In genomic region chr9:43548883-43549282, GRCm38 (mm10) we compare ENCODE assay signal across 15 mouse cellular contexts.
A peak's percentile ranks its signal among the peaks of the same experiment; 100 is the strongest.
DNase-seq lines count a peak whose midpoint lies in the region; ATAC-seq and TF ChIP-seq lines count a peak whose summit lies in the region.
"Had no signal": no experiment of that assay in that cellular context is flagged by ENCODE, and none has a peak within 500 bp of the region (broad histone marks: within the 10 kb centered on the region; RNA-seq: fewer than 3 reads in every experiment).

No protein-coding gene starts in this region.

- WGBS in neural tube, embryonic 14.5 days: 55% methylated on average over 4 of the region's 4 CpGs
- 24% methylated on average over 4 of the region's 4 CpGs for WGBS in kidney, adult 2 months

- H3K4me3 ChIP-seq in gastrocnemius, adult 2 months: no peak overlapping the region
- H3K4me3 ChIP-seq in neural tube, embryonic 14.5 days (ENCODE audit: low read depth, low read length): no peak overlapping the region
- no peak overlapping the region for H3K4me3 ChIP-seq in kidney, adult 2 months (ENCODE audit: insufficient read depth, low read depth, low read length)
- H3K4me3 ChIP-seq: heart, adult 2 months; limb, embryonic 15.5 days had no signal

- peak; percentile 46 for DNase-seq in gastrocnemius, adult 2 months
- no peak for DNase-seq in gastrocnemius, postnatal 25 days
- peak; percentile 17 for DNase-seq in left cerebral cortex, adult 11 months (ENCODE audit: low spot score)
- no peak for DNase-seq in left cerebral cortex, postnatal 4 days
- peak; percentile 48 to 64 for DNase-seq in frontal cortex, postnatal 36 days (ENCODE audit: low spot score in 2 of 2)
- no peak for DNase-seq in kidney, adult 2 months
- no peak for DNase-seq in urinary bladder, postnatal 25 days (ENCODE audit: low spot score)
- DNase-seq: B cell, adult 2 months; cerebellum, adult 2 months; embryo, embryonic 11 days; heart, adult 2 months; lung, adult 18-20 months had no signal

- TF ChIP-seq CTCF in gastrocnemius, adult 2 months (IDR thresholded peaks at IDR 0.05): no peak
- TF ChIP-seq CTCF in kidney, adult 2 months (conservative IDR thresholded peaks at IDR 0.05; ENCODE audit: insufficient read depth, insufficient read length, low read depth, low read length): no peak

- H3K27me3 ChIP-seq in neural tube, embryonic 14.5 days (ENCODE audit: control insufficient read depth, insufficient read depth, low read length): no peaks in the 10 kb centered on the region
- H3K27me3 ChIP-seq in kidney, adult 2 months (replicated peaks; ENCODE audit: control insufficient read depth, insufficient read depth, low read length): no peaks in the 10 kb centered on the region
- H3K27me3 ChIP-seq: limb, embryonic 15.5 days had no signal

- H3K9me3 ChIP-seq in neural tube, embryonic 14.5 days (ENCODE audit: control insufficient read depth, low read length): no peaks in the 10 kb centered on the region
- H3K9me3 ChIP-seq: limb, embryonic 15.5 days had no signal

- H3K36me3 ChIP-seq in neural tube, embryonic 14.5 days (ENCODE audit: control insufficient read depth, insufficient read depth, low read length): no peaks in the 10 kb centered on the region
- no peaks in the 10 kb centered on the region for H3K36me3 ChIP-seq in kidney, adult 2 months (ENCODE audit: control insufficient read depth, insufficient read depth, low read length)
- H3K36me3 ChIP-seq: limb, embryonic 15.5 days had no signal

- intact Hi-C loops in gastrocnemius, adult 2 months (cut with DNase I): loop anchor here (2.0 kb wide), 1 partner anchor 62 kb away; no protein-coding TSS in a partner anchor
- intact Hi-C loops in left cerebral cortex, postnatal 4 days (cut with DNase I): no loop called here

- no peak for TF ChIP-seq POLR2A in kidney, adult 2 months (IDR thresholded peaks at IDR 0.05; ENCODE audit: low read depth, low read length)

- H3K9ac ChIP-seq in neural tube, embryonic 14.5 days (replicated peaks; ENCODE audit: low read depth, low read length): no peak overlapping the region
- H3K9ac ChIP-seq: limb, embryonic 15.5 days had no signal

- peaks cover 12% of the 10 kb centered on the region; the same call in 1 of the 2 replicates for H3K4me1 ChIP-seq in neural tube, embryonic 14.5 days (ENCODE audit: control insufficient read depth, insufficient read depth, low read length)
- no peaks in the 10 kb centered on the region for H3K4me1 ChIP-seq in kidney, adult 2 months (ENCODE audit: control insufficient read depth, insufficient read depth, low read length)

- H3K4me2 ChIP-seq in neural tube, embryonic 14.5 days (ENCODE audit: low read depth, low read length): no peak overlapping the region
- H3K4me2 ChIP-seq: limb, embryonic 15.5 days had no signal

- no peak for ATAC-seq in neural tube, embryonic 14.5 days (ENCODE audit: low read depth)

- H3K27ac ChIP-seq in gastrocnemius, adult 2 months: peak overlapping the region; percentile 70
- H3K27ac ChIP-seq in neural tube, embryonic 14.5 days (ENCODE audit: low read depth, low read length): peak overlapping the region; percentile 24; the same call in 1 of the 2 replicates
- H3K27ac ChIP-seq in kidney, adult 2 months (ENCODE audit: insufficient read depth, low read depth, low read length): no peak overlapping the region
- H3K27ac ChIP-seq: heart, adult 2 months; limb, embryonic 15.5 days; macrophage had no signal

Comparison
In these comparisons a context has a peak if more than half of its experiments do, and no peak if none do; other contexts are left out.
1. DNase-seq: peak in gastrocnemius, adult 2 months (single experiment), left cerebral cortex, adult 11 months (single experiment) and frontal cortex, postnatal 36 days (2 of 2); none in gastrocnemius, postnatal 25 days (single experiment), left cerebral cortex, postnatal 4 days (single experiment), kidney, adult 2 months (single experiment) and urinary bladder, postnatal 25 days (single experiment).